Mouse (Mus musculus) hindbrain, embryonic 16.5 days (tissue): ENCODE measurements at regions not wholly inside any gene's neighbourhood (a gene's known extent, or its start where the extent isn't known, plus 50 kb on each side); places are given as distances from the start of the nearest gene placed in this dataset.
A peak's percentile ranks its signal among the peaks of the same experiment; 100 is the strongest.

ENCODE experiments used
- ATAC-seq: fragments of 200-750 bp; cut with Nextera tagmentation; 2 replicates; pipeline ENCODE4 v1.8.0; 2017; ENCODE audit warnings: moderate TSS enrichment, moderate library complexity
- H3K27ac ChIP-seq: fragments of 300-500 bp; sonication (generic); 2 replicates; pipeline ENCODE4 v1.5.1; 2014; ENCODE audit warnings: low read depth, mild to moderate bottlenecking, control low read depth, low read length, moderate library complexity
- H3K27me3 ChIP-seq: fragments of 300-500 bp; sonication (generic); replicated peaks from 2 replicates; pipeline ENCODE4 v1.6.1; 2014; ENCODE audit warnings: low read length; ENCODE audit not compliant: control insufficient read depth, insufficient read depth
- H3K36me3 ChIP-seq: fragments of 300-500 bp; sonication (generic); 2 replicates; pipeline ENCODE4 v1.6.1; 2014; ENCODE audit warnings: mild to moderate bottlenecking, low read length, moderate library complexity, mixed read lengths; ENCODE audit not compliant: control insufficient read depth, insufficient read depth
- H3K4me1 ChIP-seq: fragments of 300-500 bp; sonication (generic); 2 replicates; pipeline ENCODE4 v1.6.1; 2014; ENCODE audit warnings: low read depth, low read length; ENCODE audit not compliant: control insufficient read depth, insufficient read depth
- H3K4me2 ChIP-seq: fragments of 300-500 bp; sonication (generic); 2 replicates; pipeline ENCODE4 v1.6.1; 2014; ENCODE audit warnings: mild to moderate bottlenecking, low read length, control low read depth, moderate library complexity
- H3K4me3 ChIP-seq: fragments of 300-500 bp; sonication (generic); 2 replicates; pipeline ENCODE4 v1.5.1; 2014; ENCODE audit warnings: mild to moderate bottlenecking, low read length, control low read depth, moderate library complexity
- H3K9ac ChIP-seq: fragments of 300-500 bp; sonication (generic); 2 replicates; pipeline ENCODE4 v1.6.1; 2014; ENCODE audit warnings: low read depth, mild to moderate bottlenecking, control low read depth, low read length, moderate library complexity
- H3K9me3 ChIP-seq: fragments of 300-500 bp; sonication (generic); 2 replicates; pipeline ENCODE4 v1.6.1; 2014; ENCODE audit warnings: mild to moderate bottlenecking, low read length, moderate library complexity; ENCODE audit not compliant: control insufficient read depth
- WGBS: fragments of 180-500 bp; shearing (Covaris S2); extraction: QIAGEN DNeasy Blood & Tissue Kit; methylation state at CpG from one replicate; pipeline ENCODE4 v1.1.7; 2014; 5-methylcytosine and 5-hydroxymethylcytosine counted together

- Histone ChIP-seq H3K9ac (no peak overlapping the region), H3K4me1 (no peaks in the 10 kb centered on the region), H3K4me3 (no peak overlapping the region), H3K9me3 (no peaks in the 10 kb centered on the region), H3K36me3 (no peaks in the 10 kb centered on the region), H3K4me2 (no peak overlapping the region), H3K27ac (no peak overlapping the region), H3K27me3 (no peaks in the 10 kb centered on the region)
- peak; percentile 72; the same call in 1 of the 2 replicates for ATAC-seq
- 30% methylated on average over 2 of the region's 2 CpGs for WGBS
These were observed 112.6 kb upstream of the Tmem72 start for GRCm38 (mm10) chr6:116829341-116829740.

DNA sequence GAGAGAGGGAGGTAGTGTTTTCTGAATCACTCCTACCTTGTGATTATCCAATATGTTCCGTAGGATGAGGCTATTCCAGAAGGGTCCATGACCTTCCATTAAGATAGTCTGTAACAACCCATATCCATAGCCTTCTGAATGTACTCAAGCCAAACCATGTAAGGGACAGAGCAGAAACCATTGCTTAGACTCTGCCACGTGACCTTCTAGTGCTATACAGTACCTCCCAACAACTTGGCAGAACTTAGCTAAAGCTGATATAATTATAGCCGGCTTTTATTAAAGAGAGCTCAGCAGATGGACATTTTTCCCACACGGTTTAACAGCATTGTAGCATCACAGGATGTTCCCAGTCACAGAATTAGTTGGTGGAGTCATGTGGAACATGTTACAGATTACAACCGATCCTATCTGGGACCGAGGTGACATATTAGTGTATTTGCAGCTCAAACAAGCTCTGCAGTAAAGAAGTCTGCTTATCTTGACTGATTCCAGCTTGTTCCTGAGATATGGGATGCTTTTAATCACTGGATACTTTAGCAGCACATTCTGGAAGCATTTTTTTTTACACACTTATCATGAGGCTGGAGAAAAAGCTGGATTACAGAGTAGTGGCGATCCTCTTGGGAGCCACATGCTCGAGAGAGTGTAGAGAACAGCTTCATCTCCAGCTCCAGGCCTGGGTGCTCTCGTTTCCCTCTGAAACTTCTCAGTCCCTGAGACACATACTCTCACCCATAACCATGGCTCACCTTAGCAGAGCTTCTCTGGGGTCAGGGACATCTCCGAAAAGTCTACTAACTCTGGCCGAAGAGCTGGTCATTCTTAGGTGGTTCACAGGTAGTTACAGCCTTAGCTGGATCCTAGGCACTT, 129.5 kb upstream of the Tmem72 start:
- Histone ChIP-seq H3K27ac (no peak overlapping the region), H3K36me3 (no peaks in the 10 kb centered on the region), H3K4me2 (no peak overlapping the region), H3K9ac (no peak overlapping the region), H3K4me1 (no peaks in the 10 kb centered on the region), H3K27me3 (no peaks in the 10 kb centered on the region), H3K9me3 (no peaks in the 10 kb centered on the region), H3K4me3 (no peak overlapping the region)
- WGBS: 87% methylated on average over 11 of the region's 11 CpGs
- no peak for ATAC-seq

DNA sequence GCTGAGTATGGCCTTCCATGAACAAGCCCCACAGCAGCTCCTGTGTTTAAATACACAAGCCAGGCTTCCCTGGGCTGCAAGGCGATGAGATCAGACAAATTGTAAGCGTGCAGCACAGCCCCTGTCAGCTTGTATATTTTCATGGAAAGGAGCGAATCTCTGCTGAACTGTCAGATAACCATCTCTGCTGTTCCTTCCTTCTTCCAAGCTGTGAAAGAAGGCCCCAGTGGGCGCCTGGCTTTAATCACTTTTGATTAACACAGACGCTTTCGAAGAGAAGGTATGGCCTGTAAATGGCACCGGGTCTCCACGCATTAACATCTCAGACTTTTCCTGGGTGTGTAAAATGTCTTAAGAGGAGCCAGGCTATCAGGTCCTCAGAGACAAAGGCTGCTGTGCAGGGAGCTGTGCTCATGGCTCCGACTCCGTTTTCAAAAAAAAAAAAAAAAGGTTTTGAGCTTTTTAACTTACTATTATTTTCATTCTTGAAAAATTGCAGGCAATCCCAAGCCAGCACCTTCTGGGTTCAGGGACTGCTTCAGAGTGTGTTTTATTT, 131.9 kb upstream of the Tmem72 start:
- H3K27me3 ChIP-seq: no peaks in the 10 kb centered on the region
- H3K9ac ChIP-seq: no peak overlapping the region
- H3K4me2 ChIP-seq: no peak overlapping the region
- H3K4me1 ChIP-seq: no peaks in the 10 kb centered on the region
- WGBS: 69% methylated on average over 10 of the region's 10 CpGs
- no peaks in the 10 kb centered on the region for H3K9me3 ChIP-seq
- no peak overlapping the region for H3K4me3 ChIP-seq
- no peaks in the 10 kb centered on the region for H3K36me3 ChIP-seq
- no peak for ATAC-seq
- no peak overlapping the region for H3K27ac ChIP-seq

DNA sequence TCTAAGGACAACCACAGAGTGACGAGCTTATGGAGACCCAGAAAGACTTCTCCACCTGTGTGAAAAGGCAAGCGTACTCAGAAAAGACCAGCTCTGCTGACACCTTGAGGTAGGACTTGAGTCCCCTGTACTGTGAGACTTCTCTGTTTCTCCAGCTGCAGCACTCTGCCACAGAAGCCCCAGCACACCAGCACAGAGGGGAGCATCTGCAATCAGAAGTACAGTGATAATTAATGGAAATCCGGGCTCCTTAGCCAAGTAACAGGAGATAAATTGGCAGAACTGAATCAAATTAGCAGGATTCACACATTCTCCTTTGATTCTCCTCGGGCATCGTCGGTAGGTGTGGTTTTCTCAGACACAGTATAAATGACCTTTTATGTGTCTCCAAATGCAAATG, 137.3 kb upstream of the Tmem72 start:
- Histone ChIP-seq H3K9ac (no peak overlapping the region), H3K4me2 (no peak overlapping the region), H3K4me1 (no peaks in the 10 kb centered on the region), H3K4me3 (no peak overlapping the region), H3K36me3 (no peaks in the 10 kb centered on the region), H3K27ac (no peak overlapping the region), H3K27me3 (no peaks in the 10 kb centered on the region), H3K9me3 (no peaks in the 10 kb centered on the region)
- 56% methylated on average over 6 of the region's 6 CpGs for WGBS
- no peak for ATAC-seq

DNA sequence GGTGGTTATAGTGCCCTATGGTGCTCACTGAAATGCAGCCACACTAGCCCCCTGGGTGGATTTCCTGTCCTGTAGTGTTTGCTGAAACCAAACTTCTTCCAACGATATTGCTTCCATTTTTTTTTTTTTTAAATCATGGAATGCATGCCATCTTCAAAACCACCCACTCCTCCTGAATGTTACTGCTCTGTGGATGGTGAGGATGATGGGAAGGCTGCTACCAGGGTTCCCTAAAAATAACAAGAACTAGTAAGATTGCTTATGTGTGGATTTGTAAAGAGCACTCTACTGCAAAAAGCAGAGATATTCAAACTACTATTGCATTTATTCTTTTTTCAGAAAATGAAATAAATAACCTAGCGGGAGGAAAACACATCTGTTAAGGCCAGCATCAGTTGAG, 139.4 kb upstream of the Tmem72 start:
- Histone ChIP-seq H3K27ac (no peak overlapping the region), H3K4me2 (no peak overlapping the region), H3K4me3 (no peak overlapping the region), H3K9ac (no peak overlapping the region), H3K9me3 (no peaks in the 10 kb centered on the region), H3K4me1 (no peaks in the 10 kb centered on the region), H3K36me3 (no peaks in the 10 kb centered on the region), H3K27me3 (no peaks in the 10 kb centered on the region)
- no peak for ATAC-seq
- WGBS: 79% methylated on average over 2 of the region's 2 CpGs

- no peaks in the 10 kb centered on the region for H3K27me3 ChIP-seq
- no peaks in the 10 kb centered on the region for H3K9me3 ChIP-seq
- no peaks in the 10 kb centered on the region for H3K36me3 ChIP-seq
- no peak overlapping the region for H3K4me2 ChIP-seq
- 91% methylated on average over 1 of the region's 1 CpGs for WGBS
- H3K4me3 ChIP-seq: no peak overlapping the region
- no peaks in the 10 kb centered on the region for H3K4me1 ChIP-seq
- no peak for ATAC-seq
- no peak overlapping the region for H3K9ac ChIP-seq
- no peak overlapping the region for H3K27ac ChIP-seq
These were observed 140.3 kb upstream of the Tmem72 start for GRCm38 (mm10) chr6:116856917-116857491.

DNA sequence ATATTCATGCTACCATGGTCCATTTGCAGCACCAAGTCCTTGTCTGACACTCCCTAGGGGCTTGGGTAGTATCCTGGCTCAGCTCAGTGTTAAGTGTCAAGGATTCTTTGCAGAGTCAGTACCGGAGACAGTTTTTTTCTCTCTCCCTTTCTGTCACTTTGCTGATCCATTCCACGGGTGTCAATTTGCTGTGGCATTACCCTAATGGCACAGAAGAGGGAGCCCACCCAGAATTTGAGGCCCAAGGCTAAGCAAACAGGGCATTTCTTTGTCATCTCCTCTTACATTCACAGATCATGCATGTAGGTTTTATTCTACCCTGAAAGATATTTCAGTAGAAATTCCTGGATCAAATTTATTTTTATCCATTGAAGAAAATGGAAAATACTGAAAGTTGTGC, 146.4 kb upstream of the Tmem72 start:
- Histone ChIP-seq H3K9ac (no peak overlapping the region), H3K9me3 (no peaks in the 10 kb centered on the region), H3K4me1 (no peaks in the 10 kb centered on the region), H3K27ac (no peak overlapping the region), H3K36me3 (no peaks in the 10 kb centered on the region), H3K27me3 (no peaks in the 10 kb centered on the region), H3K4me3 (no peak overlapping the region), H3K4me2 (no peak overlapping the region)
- 49% methylated on average over 2 of the region's 2 CpGs for WGBS
- no peak for ATAC-seq

GRCm38 (mm10) chr6:116863626-116864025, 146.9 kb upstream of the Tmem72 start:
- Histone ChIP-seq H3K4me3 (no peak overlapping the region), H3K36me3 (no peaks in the 10 kb centered on the region), H3K9ac (no peak overlapping the region), H3K4me1 (no peaks in the 10 kb centered on the region), H3K27ac (no peak overlapping the region), H3K27me3 (no peaks in the 10 kb centered on the region), H3K4me2 (no peak overlapping the region), H3K9me3 (no peaks in the 10 kb centered on the region)
- ATAC-seq: no peak
- 86% methylated on average over 2 of the region's 2 CpGs for WGBS

DNA sequence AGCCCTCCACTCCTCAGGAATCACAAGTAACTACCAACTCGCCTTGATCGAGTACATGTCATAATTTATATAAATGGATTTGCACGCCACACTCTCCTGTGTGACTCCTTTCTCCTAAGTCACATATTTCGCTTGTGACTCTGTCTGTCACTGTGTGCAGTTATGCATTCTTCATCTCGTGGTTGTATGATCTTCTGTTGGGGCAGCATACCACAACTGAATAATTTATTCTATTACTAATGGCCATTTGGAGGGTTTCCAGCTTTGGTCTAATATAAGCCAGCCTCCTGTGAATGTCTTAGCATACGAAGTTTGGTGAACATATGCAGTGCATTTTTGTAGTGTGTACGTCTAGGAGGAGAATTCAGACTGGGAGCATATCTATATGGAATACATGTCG, 176.6 kb upstream of the Tmem72 start:
- Histone ChIP-seq H3K9ac (no peak overlapping the region), H3K4me1 (peaks cover 6% of the 10 kb centered on the region), H3K4me3 (no peak overlapping the region), H3K27me3 (no peaks in the 10 kb centered on the region), H3K4me2 (no peak overlapping the region), H3K27ac (no peak overlapping the region), H3K36me3 (no peaks in the 10 kb centered on the region), H3K9me3 (no peaks in the 10 kb centered on the region)
- ATAC-seq: no peak
- 69% methylated on average over 8 of the region's 8 CpGs for WGBS
